Mouse (Mus musculus): ENCODE measurements around the gene Epn1.
"Not testable (repeated sequence)": the region's sequence is repeated elsewhere in the genome, so short reads cannot be mapped to it uniquely, and the experiment has no call there.

DNA sequence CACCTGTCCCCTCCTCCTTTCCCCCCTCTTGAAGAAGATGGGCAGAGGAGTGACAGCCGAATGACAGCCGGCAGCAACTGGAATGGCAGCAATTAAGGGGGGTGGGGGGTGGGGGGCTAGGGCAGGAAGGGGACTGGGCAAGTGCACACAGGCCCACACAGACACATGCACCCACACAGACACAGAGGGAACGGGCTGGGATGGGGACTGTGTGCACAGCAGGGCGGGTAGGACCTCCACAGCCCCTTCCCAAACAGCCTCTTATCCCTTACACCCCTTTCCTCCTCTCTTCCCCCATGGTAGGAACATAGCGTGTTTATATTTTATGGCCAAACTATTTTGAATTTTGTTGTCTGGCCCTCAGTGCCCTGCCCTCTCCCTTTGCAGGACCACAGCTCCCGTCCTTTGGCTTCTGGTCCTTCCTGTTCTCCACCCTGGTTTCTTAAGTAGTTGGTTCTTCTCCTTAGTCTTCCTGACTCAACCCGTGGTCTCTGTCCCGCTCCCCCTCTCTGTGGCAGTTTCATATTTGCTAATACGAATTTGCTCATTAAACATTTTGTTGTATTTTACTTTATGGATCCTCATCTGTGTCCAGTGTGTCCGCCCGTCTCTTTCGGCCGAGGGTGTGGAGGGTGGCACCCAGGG, 548 bp upstream of the Epn1 start:
- TF ChIP-seq FLI1 (IDR thresholded peaks at IDR 0.05; ENCODE audit: low read length); GATA1 (IDR thresholded peaks at IDR 0.05; ENCODE audit: borderline replicate concordance, low read length): not testable (repeated sequence)

Measured in megakaryocyte, embryonic 14.5 days (primary cell).